Mouse (Mus musculus) naive thymus-derived CD4-positive, alpha-beta T cell, adult 5 months (primary cell): ENCODE data around the gene Chic2. TPM values are rescaled to one million over a fixed set of nuclear protein-coding genes. Genes with fewer than 3 reads are reported as not detected.

Experiments
- polyA plus RNA-seq: library from polyadenylated mRNA; unstranded; fragments of 100-300 nt; shearing (Covaris generic); gene quantifications from one replicate; pipeline ENCODE4 v1.2.1, GENCODE M21; 2017

Gene Chic2
- 178 TPM for polyA plus RNA-seq

GRCm38 (mm10) chr5:75044310-75044904, at the start of gene Chic2:
Gene Chic2, minus strand, starts transcription at chr5:75044774.

GRCm38 (mm10) chr5:75075383-75075941, 30.9 kb upstream of the Chic2 start, which contains the start of gene Gsx2:
Gene Gsx2, plus strand, starts transcription at chr5:75075601.

Other genes starting within 250 kb of the Chic2 start
- gene Gsx2, start 30.8 kb upstream of the Chic2 start, polyA plus RNA-seq, result not detected
- not detected for gene Pdgfra, start 107.5 kb upstream of the Chic2 start, polyA plus RNA-seq